Mouse (Mus musculus): ENCODE data around the gene Stxbp6.
"Not testable (repeated sequence)": the region's sequence is repeated elsewhere in the genome, so short reads cannot be mapped to it uniquely, and the experiment has no call there.

Gene Stxbp6

DNA sequence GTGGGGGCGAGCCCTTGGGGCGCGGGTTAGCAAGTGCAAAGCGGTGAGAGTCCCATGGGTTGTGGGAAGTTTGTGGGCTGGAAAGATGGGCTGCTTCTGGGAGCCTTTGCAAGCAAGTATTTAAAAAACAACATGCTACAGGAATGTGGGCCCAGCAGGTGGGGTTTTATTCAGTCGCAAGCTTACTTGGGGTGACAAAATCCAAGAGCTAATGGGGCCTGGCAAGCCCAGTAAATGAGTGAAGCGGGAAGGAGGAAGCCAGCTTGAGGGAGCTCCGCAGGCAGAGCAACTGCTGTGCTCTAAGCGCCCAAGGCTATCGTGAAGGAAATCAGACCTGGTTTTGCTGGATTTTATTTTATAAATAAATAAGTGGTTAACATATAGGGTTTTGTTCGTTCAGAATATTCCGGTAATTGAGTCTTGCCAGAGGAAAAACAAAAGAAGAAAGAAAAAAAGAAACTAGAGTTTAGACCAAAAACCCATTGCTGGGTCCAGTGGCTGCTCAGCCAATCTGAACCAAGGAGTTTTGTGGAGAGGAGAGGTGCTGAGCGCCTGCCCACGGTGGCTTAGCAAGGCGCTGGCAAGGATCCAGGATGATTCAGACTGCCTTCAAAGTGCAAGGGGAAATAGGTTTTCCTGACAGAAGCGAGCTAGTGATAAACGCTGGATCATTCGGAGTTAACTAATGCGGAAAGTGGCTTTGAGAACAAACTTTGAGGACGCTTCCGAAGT, at the start of gene Stxbp6:
Gene Stxbp6, minus strand, starts transcription at position 99 of the 732 bp plus-strand sequence.
- peak; percentile 55 for DNase-seq (ENCODE audit: low spot score)

DNA sequence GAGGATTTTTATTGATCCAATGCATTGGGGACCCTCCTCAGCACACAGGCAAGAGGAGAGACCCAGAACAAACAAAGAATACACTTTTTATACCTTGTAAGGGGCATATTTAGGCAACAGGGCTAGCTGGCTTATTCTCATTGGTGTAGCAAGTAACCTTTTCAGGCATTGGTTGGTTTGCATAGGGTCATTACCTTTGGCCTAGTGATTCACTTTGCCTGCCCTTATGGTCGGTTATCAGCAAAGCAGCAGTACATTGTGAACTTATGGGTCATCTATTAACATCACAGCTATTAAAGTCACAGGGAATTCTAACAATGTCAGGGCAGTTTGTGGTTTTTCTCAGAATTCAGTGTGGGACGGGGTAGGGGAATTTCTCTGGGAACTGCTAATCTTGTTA, 28.4 kb upstream of the Stxbp6 start:
- DNase-seq (ENCODE audit: low spot score), result not testable (repeated sequence)

DNA sequence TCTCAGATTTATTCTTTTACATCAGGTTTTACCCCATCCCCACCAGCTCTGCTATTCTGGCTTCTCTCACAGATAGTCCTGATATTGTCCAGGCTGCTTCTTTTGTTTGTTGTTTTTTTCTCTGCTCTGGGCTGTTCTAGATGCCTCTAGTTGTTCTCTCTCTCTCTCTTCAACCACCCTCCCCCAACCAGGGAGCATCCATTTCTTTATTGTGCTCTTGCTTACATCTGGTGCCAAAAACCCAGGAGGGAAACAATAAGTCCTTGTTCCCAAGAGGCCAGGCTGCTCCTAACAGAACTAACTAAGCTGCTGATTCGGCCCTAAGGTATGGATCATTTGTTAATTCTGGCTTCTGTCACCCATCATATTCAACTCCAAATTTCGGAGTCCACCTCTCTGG, 19.2 kb upstream of the Stxbp6 start:
- peak; percentile 25 for DNase-seq (ENCODE audit: low spot score)

DNA sequence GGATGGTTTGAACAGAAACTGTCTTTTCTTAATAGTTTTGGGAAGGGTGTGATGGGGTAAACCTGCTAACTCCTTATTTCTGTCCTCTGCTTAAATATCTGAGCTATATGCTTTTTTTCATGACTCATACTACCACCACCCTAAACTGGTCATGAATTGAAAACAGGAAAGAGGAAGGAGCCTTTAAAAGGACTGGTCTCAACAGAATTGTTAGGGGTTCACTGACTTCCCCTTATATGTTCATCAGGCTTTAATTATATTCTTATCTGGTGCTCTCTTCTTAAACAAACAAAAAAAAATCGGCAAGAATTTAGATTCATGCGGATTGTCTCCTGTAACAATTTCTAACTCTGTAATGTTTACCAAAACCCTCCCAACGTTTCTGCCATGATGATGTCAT, 17.9 kb upstream of the Stxbp6 start:
- DNase-seq (ENCODE audit: low spot score), result no peak

DNA sequence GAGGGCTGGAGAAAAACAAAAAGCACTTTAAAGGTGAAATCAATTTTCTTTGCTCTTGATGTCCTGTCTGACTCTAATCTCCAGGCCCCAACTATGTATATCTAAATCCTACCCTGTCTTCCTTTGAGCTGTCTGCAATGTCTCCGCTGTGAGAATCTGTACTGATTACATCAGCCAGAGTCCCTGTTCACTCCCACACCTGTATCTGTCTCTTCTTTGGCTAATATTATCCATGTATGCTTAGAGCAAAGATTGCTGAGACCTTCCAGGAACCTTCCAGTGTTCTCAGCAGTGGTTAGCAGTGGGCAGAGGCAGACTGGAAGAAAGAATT, 8.6 kb upstream of the Stxbp6 start:
- DNase-seq (ENCODE audit: low spot score), result no peak

DNA sequence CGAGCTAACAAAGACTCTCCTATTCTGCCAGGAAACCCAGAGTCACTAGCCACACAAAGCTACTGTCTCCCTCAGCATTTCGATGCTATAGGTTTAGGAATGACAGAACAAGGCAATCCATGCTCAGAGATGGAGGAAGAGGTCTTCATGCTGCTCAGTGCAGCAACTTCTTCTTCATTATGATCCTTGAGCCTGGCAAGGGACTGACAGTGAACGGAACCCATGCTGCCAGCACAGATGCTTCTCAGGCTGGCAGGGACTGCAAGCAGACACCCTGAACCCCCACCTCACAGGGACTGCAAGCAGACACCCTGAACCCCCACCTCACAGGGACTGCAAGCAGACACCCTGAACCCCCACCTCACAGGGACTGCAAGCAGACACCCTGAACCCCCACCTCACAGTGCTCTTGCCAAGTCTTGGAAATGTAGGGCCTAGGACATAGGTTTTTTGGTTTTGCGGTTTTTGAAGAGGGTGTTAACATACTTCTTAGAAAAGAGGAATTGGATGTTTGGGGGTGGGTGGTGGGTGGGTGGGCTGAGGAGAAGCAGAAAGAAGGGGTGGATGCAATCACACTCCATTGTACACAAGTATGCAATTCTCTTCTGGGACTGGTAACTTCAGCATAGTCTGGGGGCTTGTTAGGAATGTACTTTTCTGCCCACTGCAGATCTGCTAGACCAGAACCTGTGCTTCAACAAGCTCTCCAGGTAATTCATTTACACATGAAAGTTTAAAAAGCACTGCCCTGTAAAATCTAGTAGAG, 8.1 kb upstream of the Stxbp6 start:
- no peak for DNase-seq (ENCODE audit: low spot score)

DNA sequence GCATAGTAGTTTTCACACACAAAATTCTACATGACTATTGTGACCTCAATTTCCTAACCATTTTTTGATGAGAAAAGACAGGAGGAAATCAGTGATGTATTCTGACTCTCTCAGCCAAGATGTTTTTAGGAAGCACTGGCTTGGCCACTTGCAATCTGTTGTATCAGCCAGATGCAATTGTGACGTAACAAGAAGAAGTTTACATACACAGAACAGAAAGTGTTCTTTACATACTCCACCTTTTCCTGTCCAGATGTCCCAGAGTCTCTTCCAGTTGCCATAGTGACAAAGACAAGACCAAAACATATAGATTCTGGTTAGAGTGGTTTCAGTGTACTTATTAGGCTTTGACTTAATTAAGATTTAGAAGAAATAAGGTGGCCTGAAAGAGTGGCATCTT, 7.1 kb upstream of the Stxbp6 start:
- no peak for DNase-seq (ENCODE audit: low spot score)

DNA sequence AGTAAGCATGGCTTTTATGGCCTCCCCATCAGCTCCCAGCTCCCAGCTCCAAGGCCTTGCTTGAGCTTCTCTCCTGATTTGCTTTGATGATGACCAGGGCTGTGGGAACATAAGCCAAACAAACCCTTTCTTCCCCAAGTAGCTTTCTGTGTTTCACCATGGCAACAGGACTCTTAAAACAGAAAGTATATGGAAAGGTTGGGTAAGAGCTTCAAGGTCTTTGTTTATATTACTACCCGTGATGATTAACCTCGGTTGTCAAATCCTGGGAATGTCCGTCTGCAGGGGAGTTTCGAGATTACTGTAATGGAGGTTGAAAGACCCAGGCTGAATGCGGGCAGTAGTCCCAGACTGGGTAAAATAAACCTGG, 6.2 kb upstream of the Stxbp6 start:
- DNase-seq (ENCODE audit: low spot score), result no peak

DNA sequence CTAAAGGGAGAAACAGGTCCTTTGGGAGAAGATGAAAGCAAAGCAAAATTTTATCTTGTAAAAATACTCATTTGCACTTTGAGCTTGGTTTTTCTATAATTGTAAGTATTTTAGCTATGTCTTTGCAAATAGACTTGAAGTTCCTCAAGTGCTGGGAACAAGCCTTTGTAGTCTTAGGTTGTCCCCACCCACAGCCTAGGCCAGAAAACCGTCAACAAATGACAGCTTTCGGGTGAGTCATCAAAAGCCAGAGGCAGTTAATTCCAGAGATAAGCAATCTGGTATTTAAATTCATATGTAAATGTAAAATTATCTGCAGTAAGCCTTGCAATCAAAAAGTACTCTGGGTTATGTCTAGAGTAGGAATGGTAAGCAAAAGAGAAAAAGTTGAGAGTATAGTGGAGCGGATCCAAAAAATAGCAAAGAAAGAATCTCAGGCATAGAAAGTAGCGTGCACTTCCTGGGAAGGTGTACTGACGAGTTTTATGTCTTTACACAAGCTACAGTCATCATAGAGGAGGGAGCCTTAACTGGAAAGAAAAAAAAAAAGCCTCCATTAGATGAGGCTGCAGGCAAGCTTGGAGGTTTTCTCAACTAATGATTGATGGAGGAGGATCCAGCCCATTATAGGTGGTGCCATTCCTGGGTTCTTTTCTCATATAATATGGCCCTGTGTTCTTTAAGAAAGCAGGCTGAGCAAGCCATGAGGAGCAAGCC, 5.7 kb upstream of the Stxbp6 start:
- no peak for DNase-seq (ENCODE audit: low spot score)

DNA sequence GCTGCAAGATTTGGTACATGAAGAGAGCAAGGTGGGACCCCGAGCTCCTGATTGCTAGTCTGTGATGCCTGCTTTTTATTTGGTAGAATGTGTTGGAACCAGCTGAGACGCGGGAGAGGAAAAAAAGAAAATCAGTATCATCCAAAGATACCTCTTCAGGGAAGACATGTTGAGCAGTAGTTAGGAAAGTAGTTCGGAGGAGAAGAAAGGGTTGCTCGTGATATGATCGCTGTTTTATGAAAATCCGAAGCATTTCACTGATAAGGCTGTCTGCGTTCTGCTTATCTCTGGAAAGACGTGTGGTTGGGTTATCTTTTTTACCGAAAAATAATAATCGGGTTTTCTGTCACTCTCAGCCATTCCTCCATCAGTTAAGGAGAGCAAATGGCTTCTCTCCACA, 1.1 kb upstream of the Stxbp6 start:
- no peak for DNase-seq (ENCODE audit: low spot score)

DNA sequence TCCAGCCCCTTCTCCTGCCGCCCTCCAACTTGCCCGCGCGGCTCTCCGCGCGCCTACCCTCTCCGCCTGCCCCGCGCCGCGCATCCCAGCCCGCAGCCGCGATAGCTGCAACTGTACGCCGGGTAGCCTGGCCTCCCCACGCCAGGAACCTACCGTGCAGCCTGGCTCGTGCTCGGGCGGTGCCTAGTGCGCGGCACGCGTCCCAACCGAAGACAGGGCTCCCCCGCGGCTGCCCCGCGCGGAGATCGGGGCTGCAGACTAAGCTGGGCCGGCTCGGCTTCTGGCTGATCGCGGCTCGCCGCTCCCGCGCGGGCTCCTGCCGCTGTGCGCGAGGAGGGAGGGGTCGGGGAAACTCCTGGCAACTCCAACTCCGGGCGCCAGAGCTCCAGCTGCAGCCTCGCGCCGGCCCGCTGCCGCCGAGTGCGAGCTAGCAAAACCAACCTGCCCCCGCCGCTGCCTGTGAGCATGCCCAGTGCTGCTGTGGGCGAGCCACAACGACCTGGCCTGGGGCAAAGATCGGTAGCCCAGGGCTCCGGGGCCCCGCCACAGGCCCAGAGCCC, 387 bp downstream of the Stxbp6 start:
- peak; percentile 77 for DNase-seq (ENCODE audit: low spot score)

DNA sequence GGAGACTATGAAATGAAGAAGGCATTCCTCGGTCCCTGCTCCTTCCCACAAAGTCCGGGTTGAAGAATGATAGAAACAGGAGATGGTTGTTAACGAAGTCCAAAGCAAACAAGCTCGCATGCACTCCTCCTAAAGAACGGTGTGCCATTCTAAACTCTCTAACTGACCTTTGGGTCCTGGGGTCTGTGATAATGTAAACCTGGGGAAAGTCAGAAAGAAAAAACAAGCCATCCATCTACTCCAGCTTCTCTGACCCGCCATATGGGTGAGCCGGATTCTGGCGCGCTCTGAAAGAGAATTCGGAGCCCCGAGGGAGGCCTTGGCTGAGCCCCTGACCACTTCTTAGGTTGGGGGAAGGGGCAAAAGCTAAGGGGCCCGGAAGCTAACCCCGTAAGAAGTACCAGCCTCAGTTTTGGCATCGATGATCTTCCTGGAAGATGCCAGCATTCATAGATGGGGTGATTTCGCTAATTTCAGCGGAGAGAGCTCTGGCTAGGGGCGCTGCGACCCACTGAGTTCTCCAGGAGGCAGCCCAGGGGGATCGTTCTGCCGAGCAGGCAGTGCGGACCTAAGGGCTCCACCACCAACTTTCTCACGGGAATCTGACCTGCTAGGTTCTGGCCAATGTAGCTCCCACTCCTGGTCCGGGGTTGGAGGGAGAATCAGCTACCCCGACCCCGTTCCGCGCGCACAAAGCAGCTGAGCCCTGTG, 1.0 kb downstream of the Stxbp6 start:
- DNase-seq (ENCODE audit: low spot score), result peak; percentile 32

DNA sequence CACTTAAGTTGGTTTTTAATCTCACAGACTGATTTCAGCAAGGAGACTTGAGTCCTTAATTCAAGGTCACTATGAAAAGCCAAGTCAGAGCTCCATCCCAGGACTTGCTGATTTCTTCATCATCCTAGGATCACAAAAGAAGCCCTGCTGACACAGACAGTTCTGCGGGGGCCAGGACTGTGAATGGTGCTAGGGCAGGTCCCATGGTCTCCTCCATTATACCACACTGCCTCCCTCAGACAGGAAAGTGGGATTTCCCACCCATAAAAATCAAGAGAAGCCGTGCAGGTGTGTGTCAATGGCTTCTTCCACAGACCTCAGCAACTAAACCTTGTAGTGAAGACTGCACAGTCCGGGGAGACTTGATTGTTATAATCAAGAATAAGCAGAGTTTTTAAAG, 2.3 kb downstream of the Stxbp6 start:
- no peak for DNase-seq (ENCODE audit: low spot score)

DNA sequence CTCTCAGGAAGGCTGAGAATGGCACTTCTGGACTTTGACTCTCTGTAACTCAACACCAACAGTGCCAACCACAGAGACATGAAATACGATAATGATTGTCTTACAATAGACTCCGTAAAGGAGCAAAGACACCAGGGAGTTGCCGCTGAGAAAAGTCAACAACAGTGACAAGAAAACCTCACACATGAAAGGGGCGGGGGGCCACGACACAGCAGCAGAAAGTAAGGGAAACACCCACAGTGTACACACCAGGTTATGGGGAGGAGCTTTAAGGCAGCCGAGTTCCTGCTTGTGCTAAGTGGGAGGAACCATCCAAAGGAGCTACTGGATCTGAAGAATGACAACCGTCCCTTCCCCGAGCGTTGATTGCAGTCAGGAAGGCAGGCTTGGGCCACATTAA, 4.3 kb downstream of the Stxbp6 start:
- no peak for DNase-seq (ENCODE audit: low spot score)

DNA sequence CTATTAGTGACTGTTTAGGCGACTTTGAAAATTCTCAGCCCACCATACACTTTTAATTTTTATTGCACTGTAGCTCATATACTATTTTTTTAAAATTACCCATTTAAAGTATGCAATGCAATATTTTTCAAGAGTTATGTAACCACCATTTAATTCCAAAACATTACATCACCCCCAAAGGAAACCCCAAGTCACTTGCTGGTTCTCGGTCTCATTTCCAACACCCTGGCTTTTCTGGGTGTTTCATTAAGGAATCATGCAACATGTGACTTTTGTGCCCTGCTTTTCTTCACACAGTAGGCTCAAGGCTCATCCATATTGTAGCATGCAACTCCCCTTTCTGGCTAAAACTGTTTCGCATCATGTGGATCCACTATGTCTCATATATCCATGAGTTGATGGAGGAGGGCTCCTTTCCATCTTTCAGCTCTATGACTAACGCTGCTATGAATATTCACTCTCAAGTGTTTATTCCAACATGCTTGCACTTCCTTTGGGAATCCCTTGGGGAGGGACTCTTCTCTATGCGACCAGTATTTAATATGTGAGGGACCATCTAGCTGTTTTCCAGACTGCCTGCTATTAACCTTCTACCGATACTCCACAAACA, 6.3 kb downstream of the Stxbp6 start:
- no peak for DNase-seq (ENCODE audit: low spot score)

DNA sequence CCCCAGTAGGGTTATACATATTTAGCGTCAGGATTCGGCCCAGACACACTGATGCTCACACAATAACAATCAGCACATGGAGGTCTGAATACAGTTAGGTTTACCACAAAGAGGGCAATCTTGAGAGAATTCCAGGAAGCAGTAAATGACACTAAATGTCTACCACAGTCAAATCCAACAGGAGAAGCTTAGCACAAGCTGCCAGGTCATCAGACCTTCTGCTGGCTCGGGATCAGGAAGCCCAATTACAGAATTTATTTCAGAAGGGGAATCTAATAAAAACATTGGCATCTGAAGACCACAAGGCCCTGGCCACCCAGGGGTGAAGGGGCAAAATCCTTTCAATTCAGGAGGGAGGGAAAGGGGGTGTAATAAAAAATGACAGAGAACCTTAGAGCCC, 6.8 kb downstream of the Stxbp6 start:
- no peak for DNase-seq (ENCODE audit: low spot score)

DNA sequence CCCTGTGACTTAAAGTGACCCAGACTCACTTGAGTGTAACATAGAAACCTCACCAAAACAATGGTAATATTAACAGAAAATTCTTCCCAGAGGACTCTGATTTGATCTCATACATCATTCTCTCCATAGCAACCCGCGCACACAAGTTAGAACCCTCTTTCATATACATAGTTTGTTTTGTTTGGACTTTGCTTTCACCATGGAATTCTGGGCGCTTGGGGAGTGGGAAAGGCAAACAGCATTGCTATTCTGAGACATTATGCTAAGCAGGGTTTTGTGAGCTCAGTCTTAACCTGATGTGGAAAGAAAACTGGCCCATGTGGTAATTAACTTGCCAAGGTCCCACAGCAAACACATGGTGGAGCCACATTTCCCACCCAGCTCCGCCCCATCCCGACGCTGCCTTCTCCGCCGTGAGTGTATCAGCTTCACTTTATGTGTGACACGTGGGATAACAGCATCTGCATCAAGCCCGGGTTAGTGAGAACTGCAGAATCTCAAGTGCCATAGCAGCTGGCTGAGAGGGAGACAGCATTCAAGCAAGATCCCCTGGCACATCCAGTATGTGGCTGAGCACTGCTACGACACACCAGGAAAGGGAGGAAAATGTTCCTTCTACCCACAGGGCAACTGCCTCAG, 7.3 kb downstream of the Stxbp6 start:
- DNase-seq (ENCODE audit: low spot score), result no peak

DNA sequence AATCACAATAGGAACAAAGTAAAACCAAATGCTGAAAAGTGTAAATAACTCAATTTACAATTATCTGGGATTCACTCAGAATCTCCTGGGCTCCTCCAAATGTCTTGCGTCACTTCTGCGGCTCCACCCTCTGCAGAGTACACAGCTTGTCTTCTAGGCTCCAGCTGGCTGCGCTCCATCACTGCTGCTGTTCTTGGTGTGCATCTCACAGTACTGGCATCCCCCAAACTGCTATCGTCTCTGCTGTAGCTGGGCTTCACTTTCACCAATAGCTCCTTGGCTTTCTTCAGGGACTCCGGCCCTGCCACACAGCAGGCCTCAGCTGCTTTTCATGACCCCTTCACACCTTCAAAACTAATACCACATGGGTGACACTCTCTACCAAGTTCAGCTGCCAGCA, 10.9 kb downstream of the Stxbp6 start:
- no peak for DNase-seq (ENCODE audit: low spot score)

DNA sequence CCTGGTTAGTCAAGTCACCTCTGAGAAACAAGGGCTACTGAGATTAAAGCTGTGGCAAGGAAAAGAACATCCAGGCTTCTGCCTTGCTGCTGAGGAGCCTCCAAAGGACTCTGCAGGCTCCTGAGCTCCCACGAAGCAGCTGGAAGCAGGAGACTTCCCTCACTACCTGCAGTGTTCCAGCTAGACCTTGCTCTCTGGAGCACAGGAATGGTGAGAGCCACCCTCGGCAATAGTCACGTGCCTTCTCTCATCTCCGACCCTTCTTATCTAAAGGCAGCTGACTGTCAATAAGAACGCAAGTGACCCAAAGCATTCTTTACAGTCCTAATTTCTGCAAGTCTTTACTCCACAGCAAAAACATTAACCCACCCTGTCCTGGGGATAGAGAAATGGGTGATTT, 13.2 kb downstream of the Stxbp6 start:
- DNase-seq (ENCODE audit: low spot score), result no peak

DNA sequence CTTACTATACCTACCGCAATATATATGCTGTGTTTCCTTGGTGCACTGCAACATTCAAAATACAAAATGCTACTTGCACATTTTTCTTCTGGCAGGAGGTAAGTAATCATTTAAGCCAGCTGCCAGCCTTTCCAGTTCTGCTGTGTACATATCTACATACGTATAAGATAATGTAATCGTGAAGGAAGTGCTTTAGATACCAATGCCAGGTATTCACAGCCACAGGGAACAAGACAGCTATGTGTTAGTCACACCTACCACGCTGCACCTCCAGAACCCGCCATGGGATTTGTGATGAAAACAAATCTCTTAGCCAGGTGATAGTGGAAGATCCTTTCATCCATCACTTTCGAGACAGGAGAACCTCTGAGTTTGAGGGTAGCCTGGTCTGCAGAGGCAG, 13.7 kb downstream of the Stxbp6 start:
- no peak for DNase-seq (ENCODE audit: low spot score)

DNA sequence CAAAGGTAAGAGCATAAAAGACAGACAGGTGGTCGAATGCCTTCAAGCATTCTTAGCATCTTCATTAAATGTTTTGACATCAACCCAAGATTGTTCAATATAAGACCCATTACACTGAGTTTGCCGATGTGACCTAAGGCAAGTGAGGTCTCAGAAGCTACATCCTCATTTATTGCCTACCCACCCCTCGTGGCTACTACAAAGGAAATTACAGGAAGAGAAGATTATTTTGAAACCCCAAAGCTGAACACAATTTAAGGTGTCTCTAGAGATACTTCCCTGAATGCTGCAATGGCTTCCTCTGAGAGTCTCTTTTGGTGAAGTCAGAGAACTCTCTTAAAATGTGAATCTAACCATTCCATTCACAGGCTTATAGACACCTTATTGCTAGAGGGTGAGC, 16.5 kb downstream of the Stxbp6 start:
- no peak for DNase-seq (ENCODE audit: low spot score)
